Mouse (Mus musculus) adrenal gland, postnatal 10 days (tissue): ENCODE data around the gene Rnf11. TPM values are rescaled to one million over a fixed set of nuclear protein-coding genes. Genes with fewer than 3 reads are reported as not detected.
A peak's percentile ranks its signal among the peaks of the same experiment; 100 is the strongest.

ENCODE experiments used
- DNase-seq: peaks from one replicate; pipeline ENCODE4 v3.0.0; 2021; ENCODE audit warnings: mixed read lengths
- total RNA-seq, 2 experiments: library from RNA; stranded (reverse); gene quantifications; 2 replicates each; pipeline ENCODE4 v1.2.3; 2021

Rnf11 gene
- total RNA-seq, 2 experiments from 2014 or later, result 115 to 119 TPM

GRCm38 (mm10) chr4:109444951-109445350 lies 39.6 kb downstream of the Rnf11 start:
- DNase-seq, result no peak

GRCm38 (mm10) chr4:109444471-109444870 lies 40.1 kb downstream of the Rnf11 start:
- no peak for DNase-seq

- DNase-seq, result no peak
Measured at GRCm38 (mm10) chr4:109442649-109443048, 41.9 kb downstream of the Rnf11 start.

- DNase-seq, result no peak
Measured at GRCm38 (mm10) chr4:109442126-109442525, 42.4 kb downstream of the Rnf11 start.

GRCm38 (mm10) chr4:109441000-109441399 lies 43.5 kb downstream of the Rnf11 start:
- no peak for DNase-seq

- DNase-seq, result no peak
Measured at GRCm38 (mm10) chr4:109440381-109440780, 44.1 kb downstream of the Rnf11 start.

GRCm38 (mm10) chr4:109439825-109440248 lies 44.7 kb downstream of the Rnf11 start:
- DNase-seq, result no peak

- DNase-seq, result no peak
Measured at GRCm38 (mm10) chr4:109439101-109439500, 45.4 kb downstream of the Rnf11 start.

- DNase-seq, result peak; percentile 81
Measured at GRCm38 (mm10) chr4:109437913-109438878, 46.3 kb downstream of the Rnf11 start.

GRCm38 (mm10) chr4:109434256-109434655 lies 50.3 kb downstream of the Rnf11 start:
- DNase-seq, result no peak

GRCm38 (mm10) chr4:109433641-109434040 lies 50.9 kb downstream of the Rnf11 start:
- DNase-seq, result peak; percentile 75

- no peak for DNase-seq
Measured at GRCm38 (mm10) chr4:109432668-109433375, 51.7 kb downstream of the Rnf11 start.

- peak; percentile 57 for DNase-seq
Measured at GRCm38 (mm10) chr4:109430854-109431253, 53.7 kb downstream of the Rnf11 start.

- no peak for DNase-seq
Measured at GRCm38 (mm10) chr4:109430250-109430649, 54.3 kb downstream of the Rnf11 start.

- DNase-seq, result no peak
Measured at GRCm38 (mm10) chr4:109427058-109427457, 57.5 kb downstream of the Rnf11 start.

- DNase-seq, result no peak
Measured at GRCm38 (mm10) chr4:109423438-109423837, 61.1 kb downstream of the Rnf11 start.

- no peak for DNase-seq
Measured at GRCm38 (mm10) chr4:109422436-109422835, 62.1 kb downstream of the Rnf11 start.

GRCm38 (mm10) chr4:109421608-109422007 lies 62.9 kb downstream of the Rnf11 start:
- no peak for DNase-seq

GRCm38 (mm10) chr4:109420138-109420795 lies 64.3 kb downstream of the Rnf11 start:
- DNase-seq, result peak; percentile 49

GRCm38 (mm10) chr4:109419563-109419962 lies 65.0 kb downstream of the Rnf11 start:
- no peak for DNase-seq

- no peak for DNase-seq
Measured at GRCm38 (mm10) chr4:109419017-109419416, 65.5 kb downstream of the Rnf11 start.

GRCm38 (mm10) chr4:109417998-109418397 lies 66.5 kb downstream of the Rnf11 start:
- DNase-seq, result no peak

GRCm38 (mm10) chr4:109412233-109412632 lies 72.3 kb downstream of the Rnf11 start:
- DNase-seq, result no peak
